Mouse (Mus musculus): ENCODE measurements around the gene Zfp207. TPM values are rescaled to one million over a fixed set of nuclear protein-coding genes. Genes with fewer than 3 reads are reported as not detected.
"Not testable (repeated sequence)": the region's sequence is repeated elsewhere in the genome, so short reads cannot be mapped to it uniquely, and the experiment has no call there.

Zfp207 gene
- total and polyA plus RNA-seq, 2 experiments from 2014 or later = 141 to 228 TPM

- ATAC-seq (no peak), DNase-seq (ENCODE audit: low spot score) (no peak)
- WGBS = 93% methylated on average over 4 of the region's 4 CpGs
- Histone ChIP-seq H3K9ac (replicated peaks; ENCODE audit: low read length) (no peak overlapping the region), H3K4me2 (ENCODE audit: low read depth, low read length) (no peak overlapping the region), H3K27me3 (ENCODE audit: insufficient read depth, low read length) (no peaks in the 10 kb centered on the region), H3K4me3 (ENCODE audit: low read length) (no peak overlapping the region), H3K9me3 (ENCODE audit: low read length) (no peaks in the 10 kb centered on the region), H3K4me1 (ENCODE audit: insufficient read depth, low read length) (no peaks in the 10 kb centered on the region), H3K36me3 (ENCODE audit: insufficient read depth, low read length) (peaks cover 27% of the 10 kb centered on the region), H3K27ac (no peak overlapping the region)
- no peak for TF ChIP-seq CTCF (IDR thresholded peaks at IDR 0.05; ENCODE audit: low read depth)
Measured at GRCm38 (mm10) chr11:80396617-80397016, 13.5 kb downstream of the Zfp207 start.

DNA sequence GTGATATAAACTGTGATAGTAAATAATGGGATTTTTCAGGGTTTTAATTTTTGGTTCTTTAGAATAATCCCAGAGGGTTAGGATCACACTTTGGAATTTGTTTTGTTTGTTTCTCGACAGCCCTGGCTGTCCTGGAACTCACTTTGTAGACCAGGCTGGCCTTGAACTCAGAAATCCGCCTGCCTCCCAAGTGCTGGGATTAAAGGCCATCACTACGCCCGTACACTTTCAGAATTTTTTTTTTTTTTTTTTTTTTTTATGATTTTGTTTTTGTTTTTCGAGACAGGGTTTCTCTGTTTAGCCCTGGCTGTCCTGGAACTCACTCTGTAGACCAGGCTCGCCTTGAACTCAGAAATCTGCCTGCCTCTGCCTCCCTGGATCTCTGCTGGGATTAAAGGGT, 24.8 kb downstream of the Zfp207 start:
- not testable (repeated sequence) for H3K4me3 ChIP-seq (ENCODE audit: low read length); H3K27me3 ChIP-seq (ENCODE audit: insufficient read depth, low read length); ATAC-seq; H3K9me3 ChIP-seq (ENCODE audit: low read length); H3K9ac ChIP-seq (replicated peaks; ENCODE audit: low read length); H3K4me2 ChIP-seq (ENCODE audit: low read depth, low read length); H3K27ac ChIP-seq; H3K4me1 ChIP-seq (ENCODE audit: insufficient read depth, low read length); DNase-seq (ENCODE audit: low spot score)
- H3K36me3 ChIP-seq (ENCODE audit: insufficient read depth, low read length) = peaks cover 20% of the 10 kb centered on the region; the same call in 1 of the 2 replicates
- WGBS = 96% methylated on average over 6 of the region's 6 CpGs

DNA sequence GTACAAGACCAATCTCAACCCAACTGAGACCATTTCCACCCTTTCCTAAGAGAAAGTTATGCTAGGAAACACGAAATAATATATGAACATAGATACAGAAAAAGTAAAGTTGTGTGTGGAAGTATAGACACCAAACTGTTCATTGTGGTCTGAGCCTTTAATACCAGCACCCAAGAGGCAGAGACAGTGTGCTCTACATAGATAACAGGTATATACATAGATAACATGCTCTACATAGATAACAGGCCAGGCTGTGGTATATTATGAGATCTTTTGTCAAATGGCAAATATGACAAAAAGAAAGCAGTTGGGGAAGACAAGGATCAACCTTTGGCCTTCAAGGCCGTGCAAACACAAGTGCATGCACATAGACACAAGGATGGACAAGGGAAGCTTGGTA, 27.3 kb downstream of the Zfp207 start:
- ATAC-seq = no peak
- Histone ChIP-seq H3K4me3 (ENCODE audit: low read length) (no peak overlapping the region), H3K27ac (no peak overlapping the region), H3K4me2 (ENCODE audit: low read depth, low read length) (no peak overlapping the region), H3K36me3 (ENCODE audit: insufficient read depth, low read length) (peaks cover 18% of the 10 kb centered on the region; the same call in 1 of the 2 replicates), H3K4me1 (ENCODE audit: insufficient read depth, low read length) (no peaks in the 10 kb centered on the region), H3K9me3 (ENCODE audit: low read length) (no peaks in the 10 kb centered on the region), H3K27me3 (ENCODE audit: insufficient read depth, low read length) (no peaks in the 10 kb centered on the region), H3K9ac (replicated peaks; ENCODE audit: low read length) (no peak overlapping the region)
- DNase-seq (ENCODE audit: low spot score) = no peak
- no peak for TF ChIP-seq CTCF (IDR thresholded peaks at IDR 0.05; ENCODE audit: low read depth)
- 93% methylated on average over 2 of the region's 2 CpGs for WGBS

GRCm38 (mm10) chr11:80417085-80417484, 34.0 kb downstream of the Zfp207 start:
- Histone ChIP-seq H3K9me3 (ENCODE audit: low read length) (no peaks in the 10 kb centered on the region), H3K4me3 (ENCODE audit: low read length) (no peak overlapping the region), H3K4me1 (ENCODE audit: insufficient read depth, low read length) (no peaks in the 10 kb centered on the region), H3K9ac (replicated peaks; ENCODE audit: low read length) (no peak overlapping the region), H3K36me3 (ENCODE audit: insufficient read depth, low read length) (no peaks in the 10 kb centered on the region), H3K4me2 (ENCODE audit: low read depth, low read length) (no peak overlapping the region), H3K27me3 (ENCODE audit: insufficient read depth, low read length) (no peaks in the 10 kb centered on the region), H3K27ac (no peak overlapping the region)
- WGBS = 89% methylated on average over 5 of the region's 5 CpGs
- ATAC-seq = no peak
- no peak for TF ChIP-seq CTCF (IDR thresholded peaks at IDR 0.05; ENCODE audit: low read depth)
- no peak for DNase-seq (ENCODE audit: low spot score)

DNA sequence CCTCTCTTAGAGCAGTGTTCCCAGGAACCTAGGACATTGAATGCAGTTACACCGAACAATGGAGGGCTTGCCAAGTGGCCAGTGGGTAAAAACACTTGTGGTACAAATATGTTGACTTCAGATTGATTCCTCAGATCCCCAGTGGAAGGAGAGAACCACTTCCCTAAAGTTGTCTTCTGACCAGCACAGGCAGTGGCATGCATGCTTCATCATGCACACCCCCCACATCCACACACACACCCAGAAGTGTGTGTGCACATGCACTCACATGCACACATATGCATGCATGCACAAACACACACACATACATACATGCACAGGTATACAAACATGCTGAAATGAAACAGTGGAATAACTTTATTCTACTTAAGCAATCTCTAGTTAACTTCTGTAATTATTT, 36.7 kb downstream of the Zfp207 start:
- no peak overlapping the region for H3K4me2 ChIP-seq (ENCODE audit: low read depth, low read length)
- H3K27ac ChIP-seq = no peak overlapping the region
- H3K9ac ChIP-seq (replicated peaks; ENCODE audit: low read length) = no peak overlapping the region
- TF ChIP-seq CTCF (IDR thresholded peaks at IDR 0.05; ENCODE audit: low read depth) = no peak
- no peaks in the 10 kb centered on the region for H3K4me1 ChIP-seq (ENCODE audit: insufficient read depth, low read length)
- H3K4me3 ChIP-seq (ENCODE audit: low read length) = no peak overlapping the region
- H3K27me3 ChIP-seq (ENCODE audit: insufficient read depth, low read length) = no peaks in the 10 kb centered on the region
- DNase-seq (ENCODE audit: low spot score) = no peak
- no peaks in the 10 kb centered on the region for H3K9me3 ChIP-seq (ENCODE audit: low read length)
- WGBS = 84% methylated on average over 1 of the region's 1 CpGs
- H3K36me3 ChIP-seq (ENCODE audit: insufficient read depth, low read length) = no peaks in the 10 kb centered on the region
- no peak for ATAC-seq

GRCm38 (mm10) chr11:80420202-80420984, 37.3 kb downstream of the Zfp207 start:
- Histone ChIP-seq H3K4me1 (ENCODE audit: insufficient read depth, low read length) (no peaks in the 10 kb centered on the region), H3K9me3 (ENCODE audit: low read length) (no peaks in the 10 kb centered on the region), H3K27ac (no peak overlapping the region), H3K36me3 (ENCODE audit: insufficient read depth, low read length) (no peaks in the 10 kb centered on the region), H3K9ac (replicated peaks; ENCODE audit: low read length) (no peak overlapping the region), H3K27me3 (ENCODE audit: insufficient read depth, low read length) (no peaks in the 10 kb centered on the region), H3K4me2 (ENCODE audit: low read depth, low read length) (no peak overlapping the region), H3K4me3 (ENCODE audit: low read length) (no peak overlapping the region)
- WGBS = 50% methylated on average over 2 of the region's 2 CpGs
- DNase-seq (ENCODE audit: low spot score) (no peak), ATAC-seq (no peak)
- no peak for TF ChIP-seq CTCF (IDR thresholded peaks at IDR 0.05; ENCODE audit: low read depth)

DNA sequence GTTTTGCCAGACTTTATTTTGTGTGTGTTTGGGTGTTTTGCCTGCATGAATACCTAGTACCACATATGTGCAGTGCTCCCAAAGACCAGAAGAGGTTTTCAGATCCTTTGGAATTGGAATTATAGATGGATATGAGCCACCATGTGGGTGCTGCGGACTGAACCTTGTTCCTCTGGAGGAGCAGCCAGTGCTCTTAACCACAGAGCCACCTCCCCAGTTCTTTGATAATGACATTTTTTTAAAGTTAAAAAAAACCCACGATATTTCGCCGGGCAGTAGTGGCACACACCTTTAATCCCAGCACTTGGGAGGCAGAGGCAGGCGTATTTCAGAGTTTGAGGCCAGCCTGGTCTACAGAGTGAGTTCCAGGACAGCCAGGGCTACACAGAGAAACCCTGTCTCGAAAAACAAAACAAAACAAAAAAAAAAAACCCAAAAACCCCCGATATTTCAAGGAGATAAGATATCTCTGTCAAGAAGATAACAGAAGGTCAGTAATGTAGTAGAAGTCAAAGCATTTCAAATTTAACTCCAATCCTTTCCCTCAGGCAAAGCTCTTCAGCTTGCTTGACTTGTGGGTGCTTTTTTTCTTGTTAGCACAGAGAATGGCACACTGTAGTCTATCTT, 38.5 kb downstream of the Zfp207 start:
- no peaks in the 10 kb centered on the region for H3K9me3 ChIP-seq (ENCODE audit: low read length)
- TF ChIP-seq CTCF (IDR thresholded peaks at IDR 0.05; ENCODE audit: low read depth) = no peak
- H3K27ac ChIP-seq = no peak overlapping the region
- no peak overlapping the region for H3K4me3 ChIP-seq (ENCODE audit: low read length)
- DNase-seq (ENCODE audit: low spot score) (no peak), ATAC-seq (no peak)
- H3K4me1 ChIP-seq (ENCODE audit: insufficient read depth, low read length) = no peaks in the 10 kb centered on the region
- no peak overlapping the region for H3K9ac ChIP-seq (replicated peaks; ENCODE audit: low read length)
- H3K27me3 ChIP-seq (ENCODE audit: insufficient read depth, low read length) = no peaks in the 10 kb centered on the region
- no peak overlapping the region for H3K4me2 ChIP-seq (ENCODE audit: low read depth, low read length)
- WGBS = 92% methylated on average over 7 of the region's 7 CpGs
- no peaks in the 10 kb centered on the region for H3K36me3 ChIP-seq (ENCODE audit: insufficient read depth, low read length)

All from hindbrain, postnatal 0 days (tissue).